Mouse (Mus musculus): ENCODE results near the gene Ackr3. TPM values are rescaled to one million over a fixed set of nuclear protein-coding genes. Genes with fewer than 3 reads are reported as not detected.

Ackr3 gene
- polyA plus RNA-seq, 1 experiment from 2014 or later: 38.3 TPM

DNA sequence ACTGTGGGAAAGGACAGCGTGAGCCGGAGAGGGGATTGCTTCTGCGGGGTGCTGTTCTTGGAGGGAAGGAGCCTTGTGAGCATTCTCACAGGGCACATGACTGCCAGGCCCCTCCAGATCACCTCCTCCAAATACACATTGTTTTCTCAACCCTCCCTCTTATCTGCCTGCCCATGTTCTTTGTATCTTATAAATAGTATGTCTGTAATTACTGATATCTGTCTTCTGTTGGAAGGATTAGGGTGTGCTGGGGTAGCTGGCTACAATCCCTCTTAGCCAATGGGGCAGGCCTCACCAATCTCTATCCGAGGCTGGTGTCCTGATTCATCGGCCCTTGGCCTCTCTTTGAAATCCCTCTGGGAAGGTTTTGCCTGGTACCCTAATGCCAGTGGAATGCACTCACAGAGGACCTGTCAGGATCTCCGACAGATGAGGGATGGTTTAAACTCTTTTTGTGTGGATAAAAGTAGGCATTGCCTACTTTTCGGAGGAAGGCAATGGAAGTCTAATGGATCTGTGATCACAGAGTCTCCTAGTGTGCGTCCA lies 38.7 kb downstream of the Ackr3 start:
- no peaks in the 10 kb centered on the region for H3K27me3 ChIP-seq (replicated peaks)
- peaks cover 45% of the 10 kb centered on the region for H3K4me1 ChIP-seq
- 0 out of 2 replicates have a peak, but pooled peaks cover 2% of the 10 kb centered on the region for H3K9me3 ChIP-seq
- H3K4me3 ChIP-seq: no peak overlapping the region
- 63% methylated on average over 8 of the region's 8 CpGs for WGBS
- H3K27ac ChIP-seq (replicated peaks): no peak overlapping the region
- H3K36me3 ChIP-seq: no peaks in the 10 kb centered on the region
- peak overlapping the region; percentile 20; the same call in 1 of the 2 replicates for H3K4me2 ChIP-seq
- no peak overlapping the region for H3K9ac ChIP-seq
- no peak for ATAC-seq (ENCODE audit: extremely low read depth, insufficient number of reproducible peaks, low FRiP score, low TSS enrichment)

DNA sequence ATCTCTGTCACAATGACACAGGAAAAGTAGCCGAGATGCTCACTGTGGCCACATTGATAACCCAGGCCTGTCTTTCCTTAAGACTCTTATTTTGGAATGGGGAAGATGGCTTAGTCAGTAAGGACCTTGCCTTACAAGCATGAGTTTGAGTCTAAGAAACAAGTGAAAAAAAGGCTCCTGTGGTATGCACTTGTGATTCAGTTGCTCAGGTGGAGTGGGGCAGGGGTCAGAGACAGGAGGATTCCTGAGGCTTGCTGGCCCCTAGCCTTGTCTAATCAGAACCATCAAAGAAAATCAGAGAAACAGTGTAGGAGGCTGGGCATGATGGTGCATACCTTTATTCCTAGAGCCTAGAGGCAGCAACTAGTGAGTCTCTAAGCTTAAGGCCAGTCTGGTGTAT lies 40.8 kb downstream of the Ackr3 start:
- no peak for ATAC-seq (ENCODE audit: extremely low read depth, insufficient number of reproducible peaks, low FRiP score, low TSS enrichment)
- H3K9me3 ChIP-seq: no peaks in the 10 kb centered on the region
- peak overlapping the region; percentile 11 for H3K4me2 ChIP-seq
- no peak overlapping the region for H3K27ac ChIP-seq (replicated peaks)
- no peak overlapping the region for H3K4me3 ChIP-seq
- 74% methylated on average over 1 of the region's 1 CpGs for WGBS
- no peak overlapping the region for H3K9ac ChIP-seq
- H3K36me3 ChIP-seq: no peaks in the 10 kb centered on the region
- no peaks in the 10 kb centered on the region for H3K27me3 ChIP-seq (replicated peaks)
- H3K4me1 ChIP-seq: peaks cover 49% of the 10 kb centered on the region

DNA sequence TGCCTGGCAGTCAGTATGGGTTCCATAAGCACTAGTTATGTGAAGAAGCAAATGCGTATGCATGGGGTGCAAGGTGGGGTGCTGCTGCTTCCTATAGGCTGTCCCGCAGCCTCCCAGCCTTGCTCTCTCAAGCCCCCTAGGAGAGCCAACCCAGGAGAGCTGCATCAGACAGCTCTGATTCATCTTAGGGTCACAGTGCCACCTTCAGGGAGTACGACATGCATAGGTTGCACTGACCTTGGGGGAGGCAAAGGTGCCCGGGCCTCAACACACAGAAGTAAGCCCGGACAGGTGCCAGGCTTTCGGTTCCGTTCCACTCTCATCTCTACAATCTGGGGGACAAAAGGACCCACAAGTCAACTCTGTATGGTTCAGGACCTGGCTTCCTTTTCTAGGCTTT lies 41.8 kb downstream of the Ackr3 start:
- Histone ChIP-seq H3K27me3 (replicated peaks) (no peaks in the 10 kb centered on the region), H3K4me1 (peaks cover 49% of the 10 kb centered on the region), H3K36me3 (no peaks in the 10 kb centered on the region), H3K27ac (replicated peaks) (peak overlapping the region; percentile 58; the same call in 1 of the 2 replicates), H3K4me2 (peak overlapping the region; percentile 20; the same call in 1 of the 2 replicates), H3K9ac (0 out of 2 replicates have a peak overlapping the region, but pooled peaks have one; percentile 28), H3K4me3 (no peak overlapping the region), H3K9me3 (no peaks in the 10 kb centered on the region)
- WGBS: 69% methylated on average over 7 of the region's 7 CpGs
- no peak for ATAC-seq (ENCODE audit: extremely low read depth, insufficient number of reproducible peaks, low FRiP score, low TSS enrichment)

- peak overlapping the region; percentile 58; the same call in 1 of the 2 replicates for H3K27ac ChIP-seq (replicated peaks)
- H3K9me3 ChIP-seq: no peaks in the 10 kb centered on the region
- H3K9ac ChIP-seq: no peak overlapping the region
- no peaks in the 10 kb centered on the region for H3K27me3 ChIP-seq (replicated peaks)
- 69% methylated on average over 8 of the region's 8 CpGs for WGBS
- no peak overlapping the region for H3K4me2 ChIP-seq
- H3K4me3 ChIP-seq: no peak overlapping the region
- H3K36me3 ChIP-seq: no peaks in the 10 kb centered on the region
- peaks cover 49% of the 10 kb centered on the region for H3K4me1 ChIP-seq
- ATAC-seq (ENCODE audit: extremely low read depth, insufficient number of reproducible peaks, low FRiP score, low TSS enrichment): no peak
Observed at GRCm38 (mm10) chr1:90246035-90246434, 42.3 kb downstream of the Ackr3 start.

DNA sequence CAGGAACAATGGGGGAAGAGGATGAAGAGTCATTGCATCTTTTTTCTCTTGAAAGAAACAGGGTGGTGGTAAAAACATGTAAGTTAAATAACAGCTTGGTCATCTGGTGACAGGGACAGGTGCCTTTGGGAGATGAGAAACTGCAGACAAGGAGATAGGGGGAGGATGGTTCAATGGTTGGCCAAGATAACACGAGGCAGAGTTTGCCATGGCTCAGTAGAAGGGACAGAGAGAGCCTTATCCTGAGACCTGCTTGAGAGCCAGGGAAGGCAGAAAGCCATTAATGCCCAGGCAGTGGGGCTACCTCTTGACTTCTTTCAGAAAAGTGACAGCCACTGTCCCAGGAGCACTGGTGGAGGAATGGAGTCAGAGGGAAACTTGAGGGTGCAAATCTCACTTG lies 43.0 kb downstream of the Ackr3 start:
- ATAC-seq (ENCODE audit: extremely low read depth, insufficient number of reproducible peaks, low FRiP score, low TSS enrichment): peak; percentile 53; the same call in 1 of the 2 replicates
- H3K4me1 ChIP-seq: peaks cover 49% of the 10 kb centered on the region
- H3K27me3 ChIP-seq (replicated peaks): no peaks in the 10 kb centered on the region
- H3K27ac ChIP-seq (replicated peaks): no peak overlapping the region; the same call in 1 of the 2 replicates
- 0 out of 2 replicates have a peak overlapping the region, but pooled peaks have one; percentile 9 for H3K4me2 ChIP-seq
- H3K9me3 ChIP-seq: no peaks in the 10 kb centered on the region
- no peak overlapping the region for H3K4me3 ChIP-seq
- H3K9ac ChIP-seq: no peak overlapping the region; the same call in 1 of the 2 replicates
- no peaks in the 10 kb centered on the region for H3K36me3 ChIP-seq
- 43% methylated on average over 1 of the region's 1 CpGs for WGBS

- Histone ChIP-seq H3K4me2 (peak overlapping the region; percentile 32), H3K27ac (replicated peaks) (peak overlapping the region; percentile 50; the same call in 1 of the 2 replicates), H3K4me1 (peaks cover 48% of the 10 kb centered on the region), H3K36me3 (no peaks in the 10 kb centered on the region), H3K9ac (no peak overlapping the region; the same call in 1 of the 2 replicates), H3K27me3 (replicated peaks) (no peaks in the 10 kb centered on the region), H3K9me3 (no peaks in the 10 kb centered on the region), H3K4me3 (no peak overlapping the region)
- no peak for ATAC-seq (ENCODE audit: extremely low read depth, insufficient number of reproducible peaks, low FRiP score, low TSS enrichment)
- WGBS: 70% methylated on average over 4 of the region's 4 CpGs
Observed at GRCm38 (mm10) chr1:90247234-90247633, 43.5 kb downstream of the Ackr3 start.

DNA sequence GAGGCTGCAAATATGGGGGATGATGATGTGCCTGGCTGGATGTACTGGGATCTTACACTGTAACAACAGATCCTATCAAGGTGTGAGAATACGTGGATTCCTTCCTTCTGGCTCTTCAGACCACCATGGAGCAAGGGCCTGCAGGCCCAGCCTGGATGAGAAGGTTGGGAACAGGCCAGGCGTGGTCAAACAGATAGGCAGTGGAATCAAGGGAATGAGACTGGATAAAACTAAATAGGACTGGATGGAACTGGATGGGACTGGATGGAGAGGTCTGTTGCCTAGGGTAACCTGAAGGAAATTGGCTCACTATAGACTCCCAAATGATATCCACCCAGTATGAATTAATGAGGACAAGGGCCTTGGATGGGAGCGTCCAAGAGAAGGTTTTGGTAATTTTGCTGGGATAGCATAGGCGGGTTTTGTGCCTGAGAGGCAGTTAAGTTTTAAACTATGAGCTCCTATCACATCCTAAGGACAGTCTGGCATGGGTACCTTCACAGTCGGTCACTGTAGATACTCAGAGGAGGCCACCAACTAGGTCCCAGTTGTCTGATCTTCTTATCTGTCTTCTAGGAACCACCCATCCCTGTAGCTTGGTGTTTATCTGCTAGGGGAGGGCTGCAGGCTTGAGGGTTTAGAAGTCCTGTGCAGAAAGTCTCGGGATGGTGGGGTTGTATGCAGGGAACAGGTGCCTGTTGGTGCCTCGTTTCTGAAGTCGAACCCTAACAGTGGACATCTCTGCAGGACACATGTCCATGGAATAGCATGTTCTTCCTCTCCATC lies 44.2 kb downstream of the Ackr3 start:
- Histone ChIP-seq H3K9ac (no peak overlapping the region), H3K27me3 (replicated peaks) (0 out of 2 replicates have a peak, but pooled peaks cover 6% of the 10 kb centered on the region), H3K4me1 (peaks cover 40% of the 10 kb centered on the region), H3K4me2 (peak overlapping the region; percentile 32), H3K9me3 (no peaks in the 10 kb centered on the region), H3K4me3 (no peak overlapping the region), H3K36me3 (no peaks in the 10 kb centered on the region), H3K27ac (replicated peaks) (peak overlapping the region; percentile 50; the same call in 1 of the 2 replicates)
- 75% methylated on average over 8 of the region's 8 CpGs for WGBS
- 0 out of 2 replicates have a peak, but pooled peaks have one; percentile 39 for ATAC-seq (ENCODE audit: extremely low read depth, insufficient number of reproducible peaks, low FRiP score, low TSS enrichment)

GRCm38 (mm10) chr1:90248966-90249735 lies 45.4 kb downstream of the Ackr3 start:
- ATAC-seq (ENCODE audit: extremely low read depth, insufficient number of reproducible peaks, low FRiP score, low TSS enrichment): no peak
- peaks cover 35% of the 10 kb centered on the region for H3K4me1 ChIP-seq
- no peak overlapping the region for H3K4me3 ChIP-seq
- no peaks in the 10 kb centered on the region for H3K36me3 ChIP-seq
- H3K9ac ChIP-seq: no peak overlapping the region
- 0 out of 2 replicates have a peak, but pooled peaks cover 7% of the 10 kb centered on the region for H3K27me3 ChIP-seq (replicated peaks)
- peak overlapping the region; percentile 8; the same call in 1 of the 2 replicates for H3K4me2 ChIP-seq
- H3K9me3 ChIP-seq: no peaks in the 10 kb centered on the region
- 70% methylated on average over 9 of the region's 9 CpGs for WGBS
- no peak overlapping the region; the same call in 1 of the 2 replicates for H3K27ac ChIP-seq (replicated peaks)

GRCm38 (mm10) chr1:90250419-90250818 lies 46.6 kb downstream of the Ackr3 start:
- 62% methylated on average over 6 of the region's 6 CpGs for WGBS
- H3K36me3 ChIP-seq: no peaks in the 10 kb centered on the region
- H3K4me3 ChIP-seq: no peak overlapping the region
- no peak overlapping the region for H3K9ac ChIP-seq
- no peaks in the 10 kb centered on the region for H3K9me3 ChIP-seq
- H3K27me3 ChIP-seq (replicated peaks): 0 out of 2 replicates have a peak, but pooled peaks cover 7% of the 10 kb centered on the region
- peak overlapping the region; percentile 28; the same call in 1 of the 2 replicates for H3K4me2 ChIP-seq
- H3K4me1 ChIP-seq: peaks cover 31% of the 10 kb centered on the region
- ATAC-seq (ENCODE audit: extremely low read depth, insufficient number of reproducible peaks, low FRiP score, low TSS enrichment): no peak
- H3K27ac ChIP-seq (replicated peaks): no peak overlapping the region

DNA sequence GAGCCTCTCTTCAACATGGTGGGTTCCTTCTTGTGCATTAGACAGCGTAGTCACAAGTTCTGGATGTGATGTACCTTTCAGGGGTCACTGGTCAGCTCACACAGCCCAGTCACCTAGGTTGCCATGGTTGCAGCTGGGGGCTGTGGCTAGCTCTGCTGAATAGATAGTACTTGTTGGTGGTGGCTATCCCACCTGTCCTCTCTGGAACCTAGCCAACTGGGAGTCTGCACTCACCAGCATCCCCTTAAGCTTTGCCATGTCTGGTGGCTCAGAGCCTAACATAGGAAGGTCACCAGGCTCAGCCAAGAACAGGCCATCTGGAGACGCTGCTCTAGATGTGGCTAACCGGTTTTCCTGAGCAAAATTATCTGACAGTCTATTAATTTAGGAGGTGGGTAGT lies 47.4 kb downstream of the Ackr3 start:
- Histone ChIP-seq H3K9ac (no peak overlapping the region), H3K4me3 (no peak overlapping the region), H3K4me1 (peaks cover 34% of the 10 kb centered on the region), H3K27me3 (replicated peaks) (0 out of 2 replicates have a peak, but pooled peaks cover 7% of the 10 kb centered on the region), H3K27ac (replicated peaks) (no peak overlapping the region), H3K36me3 (no peaks in the 10 kb centered on the region), H3K4me2 (peak overlapping the region; percentile 28), H3K9me3 (no peaks in the 10 kb centered on the region)
- no peak for ATAC-seq (ENCODE audit: extremely low read depth, insufficient number of reproducible peaks, low FRiP score, low TSS enrichment)
- 82% methylated on average over 3 of the region's 3 CpGs for WGBS

DNA sequence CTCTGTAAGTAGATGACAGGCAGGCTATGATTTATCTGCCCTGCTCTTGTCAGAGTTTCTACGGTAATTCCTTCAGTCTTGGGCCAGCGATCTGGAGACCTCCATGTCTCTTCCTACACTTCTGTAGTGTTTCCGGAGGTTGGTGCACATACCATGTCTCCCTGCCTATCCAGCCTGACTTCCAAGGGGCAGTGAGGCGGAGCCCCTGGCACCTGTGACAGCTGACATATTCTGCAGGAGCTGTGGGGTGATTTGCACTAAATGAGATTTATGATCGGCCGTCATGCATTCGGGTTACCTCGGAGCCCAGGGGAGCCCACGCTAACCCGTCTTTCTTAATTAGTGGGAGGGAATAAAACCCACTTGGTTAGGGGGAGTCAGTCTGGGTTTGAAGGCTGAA lies 49.7 kb downstream of the Ackr3 start:
- WGBS: 86% methylated on average over 10 of the region's 10 CpGs
- Histone ChIP-seq H3K27ac (replicated peaks) (no peak overlapping the region), H3K4me2 (peak overlapping the region; percentile 28), H3K4me3 (no peak overlapping the region), H3K9me3 (no peaks in the 10 kb centered on the region), H3K9ac (no peak overlapping the region), H3K4me1 (peaks cover 40% of the 10 kb centered on the region), H3K36me3 (no peaks in the 10 kb centered on the region), H3K27me3 (replicated peaks) (0 out of 2 replicates have a peak, but pooled peaks cover 7% of the 10 kb centered on the region)
- ATAC-seq (ENCODE audit: extremely low read depth, insufficient number of reproducible peaks, low FRiP score, low TSS enrichment): no peak

Data from heart, embryonic 13.5 days (tissue).